Mouse (Mus musculus): ENCODE measurements around the gene Gm11733. TPM values are rescaled to one million over a fixed set of nuclear protein-coding genes. Genes with fewer than 3 reads are reported as not detected.

Gene Gm11733
- polyA plus RNA-seq, 2 experiments from 2014 or later, result not detected

GRCm38 (mm10) chr11:117535491-117536304 is 51.5 kb downstream of the Gm11733 start:
- no peak for ATAC-seq

GRCm38 (mm10) chr11:117536586-117536985 is 52.4 kb downstream of the Gm11733 start:
- no peak for ATAC-seq

Other genes with a start within 250 kb of the Gm11733 start
- gene Tnrc6c, start 169.9 kb downstream of the Gm11733 start, polyA plus RNA-seq (2017; shearing (Covaris generic)), result 10 to 100 TPM; 19.6 to 21.4 TPM